Mouse (Mus musculus): ENCODE results near the gene Gpc4.

- TF ChIP-seq PAX5 (IDR thresholded peaks at IDR 0.05; ENCODE audit: low read length) = no peak
- TF ChIP-seq CTCF (conservative IDR thresholded peaks at IDR 0.05 in 1 of 2, IDR thresholded peaks at IDR 0.05 in 1 of 2; ENCODE audit: low read depth in 2 of 2, low read length in 2 of 2) = no peak
- no peak for TF ChIP-seq MAFK (IDR thresholded peaks at IDR 0.05; ENCODE audit: insufficient replicate concordance, low read length)
- no peak for TF ChIP-seq POLR2A (IDR thresholded peaks at IDR 0.05; ENCODE audit: low read depth, low read length)
- TF ChIP-seq NELFE (IDR thresholded peaks at IDR 0.05; ENCODE audit: low read depth, low read length) = no peak
- no peak for TF ChIP-seq GABPA (IDR thresholded peaks at IDR 0.05; ENCODE audit: insufficient replicate concordance, low read depth, low read length)
- no peak for TF ChIP-seq JUN (IDR thresholded peaks at IDR 0.05; ENCODE audit: insufficient read depth, low read depth, low read length)
- TF ChIP-seq E2F4 (IDR thresholded peaks at IDR 0.05; ENCODE audit: insufficient replicate concordance, low read depth, low read length) = no peak
- no peak for TF ChIP-seq UBTF (IDR thresholded peaks at IDR 0.05; ENCODE audit: low read depth, low read length)
- TF ChIP-seq MAZ (IDR thresholded peaks at IDR 0.05; ENCODE audit: low read depth, low read length) = no peak
- no peak for TF ChIP-seq BHLHE40 (IDR thresholded peaks at IDR 0.05; ENCODE audit: low read depth, low read length)
- TF ChIP-seq POLR2AphosphoS2 (IDR thresholded peaks at IDR 0.05; ENCODE audit: low read depth, low read length) = no peak
These were observed 11.6 kb downstream of the Gpc4 start for GRCm38 (mm10) chrX:52153451-52153850.
